Mouse (Mus musculus): ENCODE data around the gene Osbpl6.

Gene Osbpl6

GRCm38 (mm10) chr2:76406151-76406936, at the start of gene Osbpl6:
Gene Osbpl6, plus strand, starts transcription at chr2:76406508.
- TF ChIP-seq GATA4 (IDR thresholded peaks at IDR 0.05; ENCODE audit: insufficient replicate concordance, low read length) = no peak

- TF ChIP-seq GATA4 (IDR thresholded peaks at IDR 0.05; ENCODE audit: insufficient replicate concordance, low read length) = no peak
Observed at GRCm38 (mm10) chr2:76360226-76360625, 46.1 kb upstream of the Osbpl6 start, which contains the start of gene Cyct. Gene Cyct, minus strand, starts transcription at chr2:76360450.

- no peak for TF ChIP-seq GATA4 (IDR thresholded peaks at IDR 0.05; ENCODE audit: insufficient replicate concordance, low read length)
Observed at GRCm38 (mm10) chr2:76362111-76362510, 44.2 kb upstream of the Osbpl6 start.

- no peak for TF ChIP-seq GATA4 (IDR thresholded peaks at IDR 0.05; ENCODE audit: insufficient replicate concordance, low read length)
Observed at GRCm38 (mm10) chr2:76365811-76366210, 40.5 kb upstream of the Osbpl6 start.

GRCm38 (mm10) chr2:76367188-76367922, 39.0 kb upstream of the Osbpl6 start:
- no peak for TF ChIP-seq GATA4 (IDR thresholded peaks at IDR 0.05; ENCODE audit: insufficient replicate concordance, low read length)

GRCm38 (mm10) chr2:76368861-76369660, 37.2 kb upstream of the Osbpl6 start:
- no peak for TF ChIP-seq GATA4 (IDR thresholded peaks at IDR 0.05; ENCODE audit: insufficient replicate concordance, low read length)

GRCm38 (mm10) chr2:76369821-76370655, 36.3 kb upstream of the Osbpl6 start, which contains the start of gene Rbm45:
Gene Rbm45, plus strand, starts transcription at chr2:76369984.
- TF ChIP-seq GATA4 (IDR thresholded peaks at IDR 0.05; ENCODE audit: insufficient replicate concordance, low read length) = no peak; the same call in 1 of the 2 replicates

GRCm38 (mm10) chr2:76370656-76370922, 35.7 kb upstream of the Osbpl6 start:
- no peak for TF ChIP-seq GATA4 (IDR thresholded peaks at IDR 0.05; ENCODE audit: insufficient replicate concordance, low read length)

- TF ChIP-seq GATA4 (IDR thresholded peaks at IDR 0.05; ENCODE audit: insufficient replicate concordance, low read length) = no peak
Observed at GRCm38 (mm10) chr2:76372244-76372643, 34.1 kb upstream of the Osbpl6 start.

GRCm38 (mm10) chr2:76374544-76375206, 31.6 kb upstream of the Osbpl6 start:
- TF ChIP-seq GATA4 (IDR thresholded peaks at IDR 0.05; ENCODE audit: insufficient replicate concordance, low read length) = no peak

- no peak for TF ChIP-seq GATA4 (IDR thresholded peaks at IDR 0.05; ENCODE audit: insufficient replicate concordance, low read length)
Observed at GRCm38 (mm10) chr2:76378646-76379045, 27.7 kb upstream of the Osbpl6 start.

- TF ChIP-seq GATA4 (IDR thresholded peaks at IDR 0.05; ENCODE audit: insufficient replicate concordance, low read length) = no peak
Observed at GRCm38 (mm10) chr2:76386531-76386930, 19.8 kb upstream of the Osbpl6 start.

- TF ChIP-seq GATA4 (IDR thresholded peaks at IDR 0.05; ENCODE audit: insufficient replicate concordance, low read length) = no peak
Observed at GRCm38 (mm10) chr2:76400178-76400577, 6.1 kb upstream of the Osbpl6 start.

- no peak for TF ChIP-seq GATA4 (IDR thresholded peaks at IDR 0.05; ENCODE audit: insufficient replicate concordance, low read length)
Observed at GRCm38 (mm10) chr2:76405596-76406150, 635 bp upstream of the Osbpl6 start.

Data from liver, adult (tissue).